Mouse (Mus musculus) myocyte (in vitro differentiated cells): Measurements from ENCODE around the gene Pacsin1. TPM values are rescaled to one million over a fixed set of nuclear protein-coding genes. Genes with fewer than 3 reads are reported as not detected.

ENCODE experiments used
- H3K27me3 ChIP-seq: one replicate; pipeline ENCODE4 v1.6.1; 2011; ENCODE audit not compliant: control insufficient read depth, insufficient read depth, insufficient read length
- H3K36me3 ChIP-seq: one replicate; pipeline ENCODE4 v1.6.1; 2011; ENCODE audit not compliant: control insufficient read depth, insufficient read depth
- H3K4me2 ChIP-seq: one replicate; pipeline ENCODE4 v1.6.1; 2011; ENCODE audit warnings: low read depth, control low read depth
- H3K4me3 ChIP-seq: one replicate; pipeline ENCODE4 v1.5.1; 2011; ENCODE audit warnings: mild to moderate bottlenecking, control low read depth, moderate library complexity
- H3K79me2 ChIP-seq: one replicate; pipeline ENCODE4 v1.6.1; 2011; ENCODE audit not compliant: control insufficient read depth, insufficient read depth
- H3ac ChIP-seq: one replicate; pipeline ENCODE4 v1.6.1; 2011; ENCODE audit not compliant: control insufficient read depth, insufficient read length
- CEBPB ChIP-seq: IDR thresholded peaks from 2 replicates; pipeline ENCODE4 v1.6.1; 2011; ENCODE audit warnings: mild to moderate bottlenecking, moderate library complexity; ENCODE audit not compliant: poor library complexity, insufficient read depth, severe bottlenecking
- E2F4 ChIP-seq: IDR thresholded peaks from one replicate; pipeline ENCODE4 v1.6.1; 2011; ENCODE audit warnings: mild to moderate bottlenecking, control low read depth, moderate library complexity; ENCODE audit not compliant: insufficient read depth
- MAX ChIP-seq: IDR thresholded peaks from one replicate; pipeline ENCODE4 v1.6.1; 2011; ENCODE audit warnings: low read depth, mild to moderate bottlenecking, control low read depth
- MYOD1 ChIP-seq, 3 experiments: IDR thresholded peaks; one replicate each; pipeline ENCODE4 v1.6.1; 2011; ENCODE audit warnings: control low read depth in 2 of 3, low read depth in 2 of 3, mild to moderate bottlenecking in 2 of 3, moderate library complexity in 1 of 3; ENCODE audit not compliant: insufficient read length in 2 of 3, control insufficient read depth in 1 of 3
- MYOG ChIP-seq, 3 experiments: IDR thresholded peaks; one replicate each; pipeline ENCODE4 v1.6.1; 2011; ENCODE audit warnings: control low read depth in 2 of 3, low read depth in 2 of 3, mild to moderate bottlenecking in 2 of 3; ENCODE audit not compliant: insufficient read length in 2 of 3, control insufficient read depth in 1 of 3, insufficient read depth in 1 of 3
- POLR2A ChIP-seq: IDR thresholded peaks from one replicate; pipeline ENCODE4 v1.6.1; 2011; ENCODE audit warnings: low read depth, mild to moderate bottlenecking, control low read depth, moderate library complexity; ENCODE audit not compliant: insufficient read length
- POLR2AphosphoS2 ChIP-seq: IDR thresholded peaks from one replicate; pipeline ENCODE4 v1.6.1; 2011; ENCODE audit warnings: low read depth, control low read depth; ENCODE audit not compliant: insufficient read length
- REST ChIP-seq: IDR thresholded peaks from one replicate; pipeline ENCODE4 v1.6.1; 2011; ENCODE audit warnings: mild to moderate bottlenecking, control low read depth, moderate library complexity; ENCODE audit not compliant: insufficient read depth, insufficient read length
- SRF ChIP-seq: IDR thresholded peaks from one replicate; pipeline ENCODE4 v1.6.1; 2011; ENCODE audit warnings: low read depth; ENCODE audit not compliant: control insufficient read depth, insufficient read length
- TCF12 ChIP-seq: IDR thresholded peaks from one replicate; pipeline ENCODE4 v1.6.1; 2011; ENCODE audit warnings: mild to moderate bottlenecking, control low read depth; ENCODE audit not compliant: poor library complexity, insufficient read depth, severe bottlenecking
- TCF3 ChIP-seq: IDR thresholded peaks from one replicate; pipeline ENCODE4 v1.6.1; 2011; ENCODE audit warnings: low read depth, control low read depth; ENCODE audit not compliant: insufficient read length
- USF1 ChIP-seq: IDR thresholded peaks from one replicate; pipeline ENCODE4 v1.6.1; 2011; ENCODE audit warnings: low read depth, mild to moderate bottlenecking, control low read depth, moderate library complexity
- polyA plus RNA-seq: library from polyadenylated mRNA; unstranded; fragments of >200 nt; fragmentation: generic; extraction: Trizol; gene quantifications from one replicate; pipeline ENCODE4 v1.2.1, GENCODE M21; 2012; ENCODE audit warnings: missing spikeins

The Pacsin1 gene
- polyA plus RNA-seq, 1 experiment: 3.0 TPM

DNA sequence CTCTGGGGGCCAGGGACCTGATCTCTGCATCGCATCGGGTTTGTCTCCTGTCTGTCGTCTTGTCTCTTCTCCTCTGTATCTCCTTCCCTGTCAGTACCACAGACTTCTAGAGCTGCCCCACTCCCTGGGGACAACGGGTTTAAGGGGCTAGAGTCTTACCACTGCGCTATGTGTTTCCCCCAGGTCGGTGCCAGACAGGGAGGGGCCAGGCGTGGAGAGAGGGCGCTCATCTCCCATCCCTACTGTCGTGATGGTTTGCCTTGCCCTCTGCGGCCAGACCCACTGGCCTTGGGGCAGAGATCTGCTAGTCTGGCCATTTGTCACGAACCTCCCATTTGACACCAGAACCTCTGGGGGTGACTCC is 30.2 kb downstream of the Pacsin1 start:
- TF ChIP-seq MYOD1 (IDR thresholded peaks at IDR 0.05; ENCODE audit: control insufficient read depth in 1 of 3, insufficient read length in 2 of 3, low read depth in 2 of 3) (no peak), E2F4 (no peak), TCF12 (no peak), CEBPB (no peak), MYOG (IDR thresholded peaks at IDR 0.05; ENCODE audit: control insufficient read depth in 1 of 3, insufficient read depth in 1 of 3, insufficient read length in 2 of 3, low read depth in 2 of 3) (no peak), SRF (no peak), REST (no peak), TCF3 (no peak), POLR2AphosphoS2 (no peak), POLR2A (no peak), USF1 (no peak), MAX (no peak)

DNA sequence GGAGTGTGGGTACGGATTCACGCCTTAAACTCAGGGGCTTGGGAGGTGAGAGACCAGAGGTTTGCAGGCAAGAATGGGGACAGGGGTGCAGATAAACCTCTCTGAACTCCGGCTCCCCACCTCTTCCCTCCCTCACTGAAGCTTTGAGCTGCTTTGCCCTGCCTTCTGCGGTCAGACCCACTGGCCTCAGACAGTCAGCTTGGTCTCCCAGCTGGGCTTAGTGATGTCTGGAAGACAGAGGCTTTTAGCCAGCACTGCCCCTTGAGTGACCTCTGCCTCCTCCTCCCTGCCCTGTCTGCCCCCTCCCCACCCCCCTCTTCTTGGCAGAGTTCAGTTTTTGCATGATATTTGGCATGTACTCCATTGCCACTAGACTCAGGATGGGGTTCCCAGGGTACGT is 31.1 kb downstream of the Pacsin1 start:
- H3K4me2 ChIP-seq: peak overlapping the region; percentile 45
- H3K36me3 ChIP-seq: no peaks in the 10 kb centered on the region
- H3K79me2 ChIP-seq: no peaks in the 10 kb centered on the region
- TF ChIP-seq CEBPB (no peak), SRF (no peak), POLR2AphosphoS2 (no peak), E2F4 (no peak), USF1 (no peak), MYOG (IDR thresholded peaks at IDR 0.05; ENCODE audit: control insufficient read depth in 1 of 3, insufficient read depth in 1 of 3, insufficient read length in 2 of 3, low read depth in 2 of 3) (no peak), TCF12 (no peak), MYOD1 (IDR thresholded peaks at IDR 0.05; ENCODE audit: control insufficient read depth in 1 of 3, insufficient read length in 2 of 3, low read depth in 2 of 3) (no peak), POLR2A (no peak), REST (no peak), TCF3 (no peak)
- no peak overlapping the region for H3K4me3 ChIP-seq
- H3ac ChIP-seq: no peak overlapping the region
- peaks cover 37% of the 10 kb centered on the region for H3K27me3 ChIP-seq

More for the DNA sequence above, 30.2 kb downstream of the Pacsin1 start:
- H3K27me3 ChIP-seq: peaks cover 37% of the 10 kb centered on the region
- no peaks in the 10 kb centered on the region for H3K79me2 ChIP-seq
- no peak overlapping the region for H3ac ChIP-seq
- H3K36me3 ChIP-seq: no peaks in the 10 kb centered on the region
- no peak overlapping the region for H3K4me2 ChIP-seq
- H3K4me3 ChIP-seq: no peak overlapping the region

DNA sequence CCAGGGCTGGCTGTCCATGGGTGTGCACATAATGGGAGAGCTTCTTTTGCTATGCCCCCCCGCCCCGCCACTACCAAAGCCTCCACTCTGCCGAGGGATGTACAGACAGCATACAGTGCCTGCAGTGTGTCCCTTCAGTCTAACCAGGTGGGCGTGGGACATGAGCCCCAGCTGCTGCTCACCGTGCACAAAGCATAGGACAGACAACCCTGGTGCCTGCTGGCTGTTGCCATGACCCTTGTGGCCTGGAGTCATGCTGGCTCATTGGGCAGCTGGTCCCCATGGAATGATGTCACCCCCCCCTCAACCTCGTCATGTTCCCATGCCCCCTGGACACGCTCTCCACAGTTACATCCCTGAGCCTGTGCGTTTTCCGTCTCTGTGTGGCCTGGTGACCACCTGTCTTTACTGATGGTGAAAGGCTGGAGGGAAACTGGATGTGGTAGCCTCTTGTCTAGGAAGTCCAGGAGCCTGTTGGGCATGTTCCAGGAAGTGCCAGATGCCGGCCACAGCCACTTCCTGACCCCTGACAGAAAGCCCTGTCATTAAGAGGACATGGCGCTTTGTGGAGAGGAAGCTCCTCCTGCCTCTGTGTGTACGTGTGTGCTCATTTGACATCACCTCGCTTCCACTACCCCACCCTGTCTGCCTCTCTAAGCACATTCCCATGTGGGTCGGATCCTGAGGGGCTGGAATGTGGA is 35.8 kb downstream of the Pacsin1 start:
- Histone ChIP-seq H3K4me2 (no peak overlapping the region), H3ac (no peak overlapping the region), H3K4me3 (no peak overlapping the region), H3K79me2 (no peaks in the 10 kb centered on the region), H3K27me3 (peaks cover 16% of the 10 kb centered on the region), H3K36me3 (no peaks in the 10 kb centered on the region)
- peak in 2 of 3 experiments; percentile 32 to 68 for TF ChIP-seq MYOG (IDR thresholded peaks at IDR 0.05; ENCODE audit: control insufficient read depth in 1 of 3, insufficient read depth in 1 of 3, insufficient read length in 2 of 3, low read depth in 2 of 3)
- TF ChIP-seq SRF: no peak
- no peak for TF ChIP-seq CEBPB
- TF ChIP-seq MYOD1 (IDR thresholded peaks at IDR 0.05; ENCODE audit: control insufficient read depth in 1 of 3, insufficient read length in 2 of 3, low read depth in 2 of 3): peak in 1 of 3 experiments; percentile 76
- no peak for TF ChIP-seq MAX
- TF ChIP-seq USF1: no peak
- TF ChIP-seq REST: no peak
- no peak for TF ChIP-seq POLR2A
- no peak for TF ChIP-seq POLR2AphosphoS2
- TF ChIP-seq TCF12: no peak
- TF ChIP-seq TCF3: no peak
- TF ChIP-seq E2F4: no peak

- H3K4me2 ChIP-seq: no peak overlapping the region
- H3ac ChIP-seq: no peak overlapping the region
- no peaks in the 10 kb centered on the region for H3K79me2 ChIP-seq
- TF ChIP-seq TCF3 (no peak), USF1 (peak; percentile 33), MYOG (IDR thresholded peaks at IDR 0.05; ENCODE audit: control insufficient read depth in 1 of 3, insufficient read depth in 1 of 3, insufficient read length in 2 of 3, low read depth in 2 of 3) (no peak)
- no peaks in the 10 kb centered on the region for H3K27me3 ChIP-seq
- no peaks in the 10 kb centered on the region for H3K36me3 ChIP-seq
- H3K4me3 ChIP-seq: no peak overlapping the region
Measured at GRCm38 (mm10) chr17:27699641-27700244, 44.4 kb downstream of the Pacsin1 start.
